Mouse (Mus musculus): ENCODE results near the gene Slc30a7. TPM values are rescaled to one million over a fixed set of nuclear protein-coding genes. Genes with fewer than 3 reads are reported as not detected.

The Slc30a7 gene
- polyA plus RNA-seq, 1 experiment from 2014 or later: 21.0 TPM

GRCm38 (mm10) chr3:115952356-115952755 is 54.9 kb downstream of the Slc30a7 start:
- no peak overlapping the region for H3K4me3 ChIP-seq
- no peaks in the 10 kb centered on the region for H3K9me3 ChIP-seq
- H3K4me1 ChIP-seq (replicated peaks): no peaks in the 10 kb centered on the region
- H3K27me3 ChIP-seq (ENCODE audit: insufficient read depth, poor library complexity, severe bottlenecking): no peaks in the 10 kb centered on the region
- WGBS: 72% methylated on average over 4 of the region's 4 CpGs
- peaks cover 81% of the 10 kb centered on the region for H3K36me3 ChIP-seq
- no peak overlapping the region for H3K27ac ChIP-seq
- DNase-seq (ENCODE audit: low spot score): no peak

- Histone ChIP-seq H3K4me3 (no peak overlapping the region), H3K27me3 (ENCODE audit: insufficient read depth, poor library complexity, severe bottlenecking) (no peaks in the 10 kb centered on the region), H3K4me1 (replicated peaks) (no peaks in the 10 kb centered on the region), H3K27ac (no peak overlapping the region), H3K9me3 (no peaks in the 10 kb centered on the region), H3K36me3 (peaks cover 76% of the 10 kb centered on the region)
- DNase-seq (ENCODE audit: low spot score): no peak
- WGBS: 62% methylated on average over 3 of the region's 3 CpGs
Measured at GRCm38 (mm10) chr3:115951221-115951620, 56.0 kb downstream of the Slc30a7 start.

DNA sequence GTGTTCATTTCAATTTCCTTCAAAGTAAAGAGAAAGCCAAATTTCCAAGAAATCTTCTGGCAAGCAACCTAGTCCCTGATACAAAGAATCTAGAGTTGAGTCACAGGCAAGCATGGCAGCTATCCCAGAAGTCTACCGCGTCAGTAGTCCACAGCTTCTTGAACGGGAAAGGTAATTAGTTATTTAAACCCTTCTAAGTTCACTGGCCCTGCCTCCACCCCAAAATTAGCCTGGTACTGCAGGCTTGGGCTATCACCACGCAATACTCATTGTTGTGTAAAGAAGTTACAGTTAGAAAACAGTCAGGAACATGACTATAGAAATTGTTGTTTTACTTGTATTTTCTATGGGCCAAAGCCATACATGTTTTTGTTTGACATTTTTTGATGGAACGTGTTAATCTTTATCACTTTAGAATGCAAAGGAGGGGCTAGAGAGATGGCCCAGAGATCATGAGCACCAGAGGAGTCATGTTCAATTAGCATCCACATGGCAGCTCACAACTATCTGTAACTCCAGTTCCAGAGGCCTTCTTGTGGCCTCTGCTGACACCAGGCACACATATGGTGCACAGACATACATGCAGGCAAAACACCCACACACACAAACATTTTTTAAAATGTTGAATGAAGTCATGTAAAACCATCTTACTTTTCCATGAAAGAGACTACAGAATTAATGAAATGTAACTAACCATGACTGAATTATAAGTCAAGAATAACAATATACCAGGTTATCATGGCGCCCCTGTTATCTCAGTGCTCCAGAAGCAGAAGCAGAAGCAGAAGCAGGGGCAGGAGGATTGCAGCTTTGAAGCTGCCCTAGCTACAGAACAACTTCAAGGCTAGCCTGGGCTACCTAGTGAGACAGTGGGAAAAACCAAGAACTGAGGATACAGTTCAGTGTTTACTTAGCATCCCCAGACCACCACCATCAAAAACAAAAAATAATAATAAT is 57.0 kb downstream of the Slc30a7 start:
- H3K9me3 ChIP-seq: no peaks in the 10 kb centered on the region
- H3K4me3 ChIP-seq: no peak overlapping the region
- WGBS: 94% methylated on average over 6 of the region's 6 CpGs
- H3K4me1 ChIP-seq (replicated peaks): no peaks in the 10 kb centered on the region
- peaks cover 74% of the 10 kb centered on the region for H3K36me3 ChIP-seq
- no peak overlapping the region for H3K27ac ChIP-seq
- no peak for DNase-seq (ENCODE audit: low spot score)
- no peaks in the 10 kb centered on the region for H3K27me3 ChIP-seq (ENCODE audit: insufficient read depth, poor library complexity, severe bottlenecking)

DNA sequence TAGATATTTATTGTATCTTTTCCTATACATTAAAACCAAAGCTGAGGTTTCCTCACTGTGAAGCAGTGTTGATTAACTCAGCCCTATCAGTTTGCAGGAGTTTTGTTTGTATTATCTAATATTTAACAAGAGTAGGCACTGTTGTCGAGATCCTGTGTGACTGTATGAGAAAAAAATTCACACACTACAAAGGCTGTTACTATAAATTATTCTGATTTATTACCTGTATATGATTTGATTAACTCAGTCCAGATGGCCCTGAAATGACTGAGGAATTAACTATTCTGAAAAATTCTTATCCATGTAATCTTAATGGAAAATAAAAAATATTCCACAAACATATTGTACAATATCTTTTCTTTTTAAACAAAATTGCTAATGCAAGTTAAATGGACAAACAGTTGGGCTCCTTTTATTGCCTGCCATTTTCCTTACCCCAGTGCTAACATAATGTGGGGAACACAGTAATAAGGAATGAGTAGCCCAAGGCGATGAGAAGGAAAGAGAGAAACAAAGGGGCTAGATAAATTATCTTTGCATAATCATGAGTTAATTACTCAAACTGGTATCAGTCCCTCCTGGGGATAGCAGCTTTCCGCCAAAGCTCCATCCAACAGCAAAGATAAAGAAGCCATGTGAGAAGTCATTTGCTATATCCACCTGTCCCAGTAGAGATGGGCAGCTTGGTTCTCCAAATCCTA is 57.8 kb downstream of the Slc30a7 start:
- Histone ChIP-seq H3K9me3 (no peaks in the 10 kb centered on the region), H3K4me3 (no peak overlapping the region), H3K27ac (no peak overlapping the region), H3K36me3 (peaks cover 72% of the 10 kb centered on the region), H3K27me3 (ENCODE audit: insufficient read depth, poor library complexity, severe bottlenecking) (no peaks in the 10 kb centered on the region), H3K4me1 (replicated peaks) (no peaks in the 10 kb centered on the region)
- WGBS: 94% methylated on average over 3 of the region's 3 CpGs
- DNase-seq (ENCODE audit: low spot score): no peak

GRCm38 (mm10) chr3:115946272-115946671 is 60.9 kb downstream of the Slc30a7 start:
- peaks cover 68% of the 10 kb centered on the region for H3K36me3 ChIP-seq

GRCm38 (mm10) chr3:115944376-115944775 is 62.8 kb downstream of the Slc30a7 start:
- H3K4me1 ChIP-seq (replicated peaks): no peaks in the 10 kb centered on the region
- no peaks in the 10 kb centered on the region for H3K9me3 ChIP-seq
- peaks cover 56% of the 10 kb centered on the region for H3K36me3 ChIP-seq
- DNase-seq (ENCODE audit: low spot score): no peak
- WGBS: 96% methylated on average over 6 of the region's 6 CpGs
- no peak overlapping the region for H3K4me3 ChIP-seq
- no peaks in the 10 kb centered on the region for H3K27me3 ChIP-seq (ENCODE audit: insufficient read depth, poor library complexity, severe bottlenecking)
- H3K27ac ChIP-seq: no peak overlapping the region

More at GRCm38 (mm10) chr3:115946272-115946671, 60.9 kb downstream of the Slc30a7 start:
- 94% methylated on average over 8 of the region's 8 CpGs for WGBS
- H3K4me3 ChIP-seq: no peak overlapping the region
- H3K27me3 ChIP-seq (ENCODE audit: insufficient read depth, poor library complexity, severe bottlenecking): no peaks in the 10 kb centered on the region
- H3K9me3 ChIP-seq: no peaks in the 10 kb centered on the region
- DNase-seq (ENCODE audit: low spot score): no peak
- no peaks in the 10 kb centered on the region for H3K4me1 ChIP-seq (replicated peaks)
- no peak overlapping the region for H3K27ac ChIP-seq

DNA sequence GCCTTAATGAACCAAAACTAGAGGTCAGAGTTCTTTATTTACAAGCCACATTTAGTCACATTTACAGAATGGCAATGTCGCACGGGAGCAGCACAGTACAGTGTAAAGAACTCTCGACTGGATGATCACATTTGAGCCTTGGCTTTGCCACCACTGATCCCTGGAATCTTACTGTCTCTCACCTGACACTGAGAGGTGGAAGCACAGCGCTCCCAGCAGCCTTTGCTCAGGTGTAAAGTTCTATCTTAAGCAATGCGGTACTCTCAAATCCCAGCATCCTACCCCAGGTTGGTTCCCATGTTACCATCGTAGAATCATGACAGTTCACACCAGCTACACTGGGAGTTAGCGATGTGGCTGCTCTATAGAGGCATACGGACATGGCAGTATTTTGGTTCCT is 65.7 kb downstream of the Slc30a7 start:
- Histone ChIP-seq H3K4me3 (no peak overlapping the region), H3K27ac (no peak overlapping the region), H3K4me1 (replicated peaks) (no peaks in the 10 kb centered on the region), H3K27me3 (ENCODE audit: insufficient read depth, poor library complexity, severe bottlenecking) (no peaks in the 10 kb centered on the region), H3K36me3 (peaks cover 50% of the 10 kb centered on the region), H3K9me3 (no peaks in the 10 kb centered on the region)
- DNase-seq (ENCODE audit: low spot score): no peak
- whole genome bisulfite sequencing: 95% methylated on average over 8 of the region's 8 CpGs

DNA sequence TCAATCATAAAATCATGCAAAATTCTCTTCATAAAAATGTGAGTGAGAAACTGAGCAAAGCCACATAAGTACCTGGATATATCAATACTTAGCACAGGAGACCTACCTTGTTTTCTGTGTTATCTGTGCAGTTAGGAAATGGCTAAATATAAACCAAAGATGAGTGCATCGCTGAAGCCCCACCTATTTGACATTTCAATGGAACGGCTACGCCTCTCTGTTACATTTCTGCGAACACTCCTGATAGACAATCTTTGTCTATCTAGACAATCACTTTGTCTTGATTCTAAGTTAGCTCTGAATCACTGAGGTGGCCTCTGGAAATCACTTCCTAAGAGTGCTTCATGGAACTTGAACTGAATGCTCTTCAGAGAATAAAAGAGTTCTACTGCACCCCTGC is 66.7 kb downstream of the Slc30a7 start:
- Histone ChIP-seq H3K27ac (no peak overlapping the region), H3K9me3 (no peaks in the 10 kb centered on the region), H3K4me1 (replicated peaks) (no peaks in the 10 kb centered on the region), H3K27me3 (ENCODE audit: insufficient read depth, poor library complexity, severe bottlenecking) (no peaks in the 10 kb centered on the region), H3K4me3 (no peak overlapping the region), H3K36me3 (peaks cover 43% of the 10 kb centered on the region)
- 93% methylated on average over 4 of the region's 4 CpGs for WGBS
- DNase-seq (ENCODE audit: low spot score): no peak

DNA sequence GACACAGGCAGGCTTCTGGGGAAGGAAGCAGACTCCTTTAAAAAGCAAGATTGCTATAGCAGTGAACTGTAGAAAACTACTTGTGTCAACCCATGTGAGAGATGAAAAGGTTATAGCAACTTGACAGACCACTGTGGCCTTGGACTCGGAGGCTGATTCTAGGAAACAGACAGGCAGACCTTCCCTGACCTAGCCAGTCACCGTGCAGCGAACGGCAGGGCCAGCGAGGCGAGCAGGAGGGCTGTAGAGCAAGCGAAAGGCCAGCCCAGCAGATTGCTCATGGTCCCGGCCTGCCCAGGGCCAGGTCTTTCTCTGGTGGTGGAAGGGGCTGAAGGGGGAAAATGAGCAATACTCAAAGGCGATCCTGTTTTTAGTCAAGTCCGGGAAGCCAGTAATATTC is 69.4 kb downstream of the Slc30a7 start:
- WGBS: 91% methylated on average over 10 of the region's 10 CpGs
- peaks cover 29% of the 10 kb centered on the region for H3K36me3 ChIP-seq
- H3K27me3 ChIP-seq (ENCODE audit: insufficient read depth, poor library complexity, severe bottlenecking): no peaks in the 10 kb centered on the region
- no peak overlapping the region for H3K27ac ChIP-seq
- no peaks in the 10 kb centered on the region for H3K4me1 ChIP-seq (replicated peaks)
- H3K4me3 ChIP-seq: no peak overlapping the region
- no peak for DNase-seq (ENCODE audit: low spot score)
- H3K9me3 ChIP-seq: no peaks in the 10 kb centered on the region

DNA sequence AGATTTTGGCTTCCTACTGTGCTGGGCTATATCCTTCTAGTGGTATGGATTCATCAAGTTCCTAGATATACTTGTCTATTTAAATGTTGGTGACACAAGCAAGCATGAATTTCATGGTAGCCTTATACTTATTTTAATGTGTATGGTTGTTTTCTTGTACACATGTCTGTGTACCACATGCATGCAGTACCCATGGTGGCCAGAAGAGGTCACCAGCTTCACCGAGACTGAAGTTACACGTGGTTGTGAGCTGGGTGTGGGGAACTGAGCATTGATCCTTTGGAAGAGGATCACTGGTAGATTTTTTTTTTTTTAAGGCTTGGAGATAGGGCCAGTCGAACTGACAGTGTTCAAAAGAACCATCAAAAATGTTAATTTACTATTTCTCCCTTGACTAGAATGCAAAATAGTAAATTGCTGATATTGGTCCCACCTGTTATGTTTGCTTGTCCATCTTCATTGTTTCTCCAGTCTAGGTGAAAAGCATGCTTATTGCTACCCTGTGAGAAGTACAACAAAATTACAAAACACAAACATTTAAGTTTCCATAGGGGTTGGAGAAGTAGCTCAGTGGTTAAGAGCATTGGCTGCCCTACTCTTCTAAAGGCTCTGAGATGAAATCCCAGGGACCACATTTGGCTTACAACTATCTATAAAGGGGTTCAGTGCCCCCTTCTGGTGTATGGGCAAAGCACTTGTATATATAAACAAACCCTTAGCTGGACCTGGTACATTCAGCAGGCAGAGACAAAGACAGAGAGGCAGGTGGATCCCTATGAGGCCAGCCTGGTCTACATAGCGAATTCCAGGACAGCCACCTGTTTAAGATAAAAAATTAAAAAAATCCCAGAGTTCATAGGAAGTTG is 70.2 kb downstream of the Slc30a7 start:
- H3K36me3 ChIP-seq: peaks cover 28% of the 10 kb centered on the region
- 58% methylated on average over 4 of the region's 4 CpGs for WGBS
- H3K9me3 ChIP-seq: no peaks in the 10 kb centered on the region
- DNase-seq (ENCODE audit: low spot score): peak; percentile 42
- no peaks in the 10 kb centered on the region for H3K27me3 ChIP-seq (ENCODE audit: insufficient read depth, poor library complexity, severe bottlenecking)
- no peaks in the 10 kb centered on the region for H3K4me1 ChIP-seq (replicated peaks)
- no peak overlapping the region for H3K27ac ChIP-seq
- no peak overlapping the region for H3K4me3 ChIP-seq

DNA sequence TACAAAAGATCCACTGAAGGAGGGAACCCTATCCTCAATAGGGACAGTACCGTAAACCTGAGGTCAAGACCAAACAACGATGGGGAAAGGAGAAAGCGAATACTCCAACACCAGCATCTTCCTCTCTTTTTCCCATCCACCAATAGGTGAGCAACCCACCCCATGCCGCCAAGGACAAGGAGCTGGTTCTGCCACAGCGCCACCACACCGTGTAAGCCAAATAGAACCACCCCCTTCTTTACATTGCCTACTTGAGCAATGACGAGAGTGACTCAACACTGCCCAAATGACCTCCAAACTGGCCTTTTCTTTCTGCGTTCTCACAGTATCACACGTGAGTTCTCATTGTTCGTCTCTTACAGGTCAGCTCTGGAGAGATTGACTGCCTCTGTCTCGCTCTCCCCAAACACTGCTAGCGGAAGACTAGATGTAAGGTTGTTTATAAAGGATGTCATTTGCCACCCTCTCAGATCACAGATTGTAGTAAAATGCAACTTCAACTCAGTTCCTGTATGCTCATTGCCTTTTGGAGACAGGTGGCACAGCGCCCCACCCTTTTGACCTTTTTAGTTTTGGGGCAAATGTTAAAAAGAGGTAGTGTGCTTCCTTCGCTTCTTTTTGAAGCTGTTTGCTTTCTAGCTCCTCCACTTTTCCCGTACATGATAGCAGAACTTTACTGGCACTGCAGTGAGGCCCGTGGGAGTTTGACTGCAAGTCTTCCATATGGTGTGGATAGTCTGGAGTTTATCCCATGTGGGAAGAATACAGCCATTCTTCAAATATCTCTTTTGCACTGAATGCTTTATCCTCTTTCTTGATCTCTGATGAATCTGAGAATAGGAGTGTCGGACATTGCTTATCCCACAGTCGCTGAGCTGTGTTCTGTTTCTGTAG is 73.7 kb downstream of the Slc30a7 start:
- Histone ChIP-seq H3K4me3 (no peak overlapping the region), H3K27me3 (ENCODE audit: insufficient read depth, poor library complexity, severe bottlenecking) (no peaks in the 10 kb centered on the region), H3K9me3 (no peaks in the 10 kb centered on the region), H3K4me1 (replicated peaks) (no peaks in the 10 kb centered on the region), H3K36me3 (peaks cover 26% of the 10 kb centered on the region), H3K27ac (no peak overlapping the region)
- DNase-seq (ENCODE audit: low spot score): no peak
- 88% methylated on average over 18 of the region's 18 CpGs for WGBS

DNA sequence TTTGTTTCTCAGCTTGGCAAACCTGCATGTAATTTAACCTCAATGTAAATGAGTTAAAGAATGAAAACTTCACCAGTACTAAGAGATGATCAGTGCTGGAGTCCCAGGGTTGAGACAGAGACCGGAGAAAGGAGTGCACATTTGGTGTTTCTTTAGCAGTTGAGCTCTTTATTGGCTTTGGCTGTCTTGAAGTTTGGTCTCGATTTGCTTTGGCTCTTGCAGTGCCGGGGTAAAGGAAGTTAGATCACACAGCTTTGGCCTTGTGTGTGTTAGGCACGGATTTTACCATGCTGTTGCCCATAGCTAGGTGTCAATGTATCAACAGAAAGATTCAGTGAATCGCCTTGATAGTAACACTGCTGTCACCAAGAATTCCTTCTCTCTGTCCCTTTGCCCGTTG is 75.5 kb downstream of the Slc30a7 start:
- H3K4me3 ChIP-seq: no peak overlapping the region
- peaks cover 39% of the 10 kb centered on the region for H3K36me3 ChIP-seq
- no peaks in the 10 kb centered on the region for H3K9me3 ChIP-seq
- no peaks in the 10 kb centered on the region for H3K27me3 ChIP-seq (ENCODE audit: insufficient read depth, poor library complexity, severe bottlenecking)
- H3K4me1 ChIP-seq (replicated peaks): no peaks in the 10 kb centered on the region
- 91% methylated on average over 6 of the region's 6 CpGs for WGBS
- no peak for DNase-seq (ENCODE audit: low spot score)
- H3K27ac ChIP-seq: no peak overlapping the region
